Mouse (Mus musculus): Measurements from ENCODE around the gene Hmga1b.
"Not testable (repeated sequence)": the region's sequence is repeated elsewhere in the genome, so short reads cannot be mapped to it uniquely, and the experiment has no call there.

Gene Hmga1b

DNA sequence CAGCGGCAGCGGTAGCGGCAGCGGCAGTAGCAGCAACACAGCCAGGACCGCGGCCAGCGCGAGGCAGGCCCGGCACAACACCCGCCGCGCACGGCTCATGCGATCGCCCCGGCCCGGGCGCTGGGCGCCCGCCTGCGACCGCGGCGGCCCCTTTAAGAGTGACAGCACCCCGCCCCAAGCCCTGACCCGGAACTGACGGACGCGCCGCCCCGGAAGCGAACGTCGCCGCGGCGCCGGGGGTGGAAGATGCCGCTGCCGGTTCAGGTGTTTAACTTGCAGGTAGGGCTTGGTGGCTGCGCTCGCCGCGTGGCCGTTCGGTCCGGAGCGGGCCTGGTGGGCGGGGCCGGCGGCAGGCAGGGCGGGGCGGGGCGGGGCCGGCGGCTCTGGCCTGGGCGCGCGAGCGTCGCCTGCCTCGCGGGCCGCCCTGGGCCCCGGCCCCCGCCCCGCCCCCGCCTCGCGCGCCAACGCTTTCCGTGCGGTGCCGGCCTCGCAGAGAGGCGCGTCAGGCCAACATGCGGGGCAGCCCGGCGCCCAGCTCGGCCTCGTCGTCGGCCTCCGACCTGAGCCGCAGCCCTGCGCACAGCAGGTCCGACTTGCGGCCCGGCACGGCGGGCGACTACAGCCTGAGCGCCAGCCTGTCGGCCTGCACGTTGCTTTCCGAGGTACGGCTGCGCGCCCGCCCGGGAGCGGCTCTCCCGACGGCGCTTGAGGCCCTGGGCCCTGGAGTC lies 21.6 kb downstream of the Hmga1b start, which contains the start of the genes Rfng and Gps1:
Gene Rfng, minus strand, starts transcription at position 144 of the 728 bp plus-strand sequence.
Gene Gps1, plus strand, starts transcription at position 209 of the 728 bp plus-strand sequence.
- no peak for DNase-seq (ENCODE audit: low read depth)

DNA sequence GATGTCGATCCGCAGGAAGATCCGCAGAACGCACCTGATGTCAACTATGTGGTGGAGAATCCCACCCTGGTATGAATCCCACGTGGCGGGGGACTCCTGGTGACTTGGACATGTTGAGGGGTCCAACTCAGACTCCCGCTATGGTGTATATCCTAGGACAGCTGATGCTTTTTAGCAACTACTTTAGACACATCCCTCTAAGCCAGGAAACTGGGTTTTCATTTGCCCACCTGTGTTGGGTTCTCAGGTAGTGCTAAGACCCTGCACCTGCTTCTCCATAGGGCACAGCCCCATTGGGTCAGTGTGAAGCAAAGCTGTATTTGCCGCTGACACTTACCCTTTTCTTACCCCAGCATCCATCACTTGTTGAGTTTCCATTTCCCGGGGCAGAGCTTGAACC lies 22.6 kb downstream of the Hmga1b start:
- no peak for DNase-seq (ENCODE audit: low read depth)

DNA sequence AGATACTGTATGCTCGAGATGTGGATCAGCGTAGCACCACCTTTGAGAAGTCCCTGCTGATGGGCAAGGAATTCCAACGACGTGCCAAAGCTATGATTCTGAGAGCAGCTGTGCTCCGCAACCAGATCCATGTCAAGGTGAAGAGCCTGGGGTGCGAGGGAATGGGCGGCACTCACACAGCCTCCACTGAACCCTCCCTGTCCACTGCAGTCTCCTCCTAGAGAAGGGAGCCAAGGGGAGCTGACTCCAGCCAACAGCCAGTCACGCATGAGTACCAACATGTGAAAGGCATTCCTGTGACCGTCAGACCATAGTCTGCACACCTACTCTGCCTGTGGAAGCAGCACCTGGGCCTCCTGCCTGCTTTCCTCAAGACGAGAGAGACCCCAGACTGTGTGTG lies 25.9 kb downstream of the Hmga1b start:
- not testable (repeated sequence) for DNase-seq (ENCODE audit: low read depth)

DNA sequence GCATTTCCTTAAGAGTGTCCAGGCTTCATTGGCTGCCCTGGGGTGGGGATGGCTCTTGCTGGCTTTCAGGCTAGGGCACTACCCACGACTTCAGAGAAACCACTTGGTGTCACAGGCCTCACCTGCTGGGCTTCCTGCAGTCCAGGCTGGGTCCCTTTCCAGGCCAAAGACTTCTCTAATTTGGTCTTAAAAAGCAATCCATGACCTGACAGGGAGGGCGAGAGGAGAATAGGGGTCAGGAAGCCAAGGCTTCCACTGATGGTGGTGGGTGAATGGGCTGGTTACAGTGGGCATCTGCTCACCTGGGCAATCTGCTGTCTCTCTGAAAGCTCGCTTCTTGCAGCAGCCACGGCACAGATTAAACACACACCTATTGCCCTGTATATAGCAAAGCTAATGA lies 26.8 kb downstream of the Hmga1b start:
- DNase-seq (ENCODE audit: low read depth) = no peak

DNA sequence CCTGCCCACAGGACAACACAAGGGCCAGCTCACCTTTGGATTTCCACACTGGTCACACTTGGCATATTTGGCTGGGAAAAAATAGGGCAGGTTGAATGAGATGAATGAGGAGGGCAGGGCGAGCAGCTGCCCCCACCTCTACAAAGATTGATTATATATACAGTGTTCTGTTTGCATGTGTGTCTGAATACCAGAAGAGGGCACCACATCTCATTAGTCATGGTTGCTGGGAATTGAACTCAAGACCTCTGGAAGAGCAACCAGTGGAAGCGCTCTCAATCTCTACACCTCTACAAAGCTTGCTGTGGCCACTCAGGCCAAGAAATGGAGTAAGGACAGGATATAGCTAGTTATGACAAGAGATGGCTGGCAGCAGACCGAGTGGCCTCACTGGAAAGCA lies 27.2 kb downstream of the Hmga1b start:
- no peak for DNase-seq (ENCODE audit: low read depth)

DNA sequence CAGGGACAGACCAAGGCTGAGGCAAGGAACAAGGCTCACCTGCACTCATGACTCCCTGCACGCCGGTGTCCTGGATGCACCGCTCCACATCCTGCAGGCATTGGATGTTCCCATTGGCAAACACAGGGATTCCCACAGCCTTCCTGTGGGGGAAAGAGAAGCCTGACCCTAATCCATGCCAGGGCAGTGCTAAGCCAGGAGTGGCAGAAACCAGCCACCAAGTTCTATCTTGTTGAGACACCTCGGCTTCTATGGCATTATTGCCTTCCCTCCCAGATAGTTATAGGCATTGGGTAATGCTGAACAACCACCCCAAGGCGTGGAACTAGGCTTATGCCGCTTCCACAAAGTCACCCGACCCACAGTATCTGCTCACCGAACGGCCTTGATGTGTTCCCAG lies 30.1 kb downstream of the Hmga1b start:
- DNase-seq (ENCODE audit: low read depth) = no peak

DNA sequence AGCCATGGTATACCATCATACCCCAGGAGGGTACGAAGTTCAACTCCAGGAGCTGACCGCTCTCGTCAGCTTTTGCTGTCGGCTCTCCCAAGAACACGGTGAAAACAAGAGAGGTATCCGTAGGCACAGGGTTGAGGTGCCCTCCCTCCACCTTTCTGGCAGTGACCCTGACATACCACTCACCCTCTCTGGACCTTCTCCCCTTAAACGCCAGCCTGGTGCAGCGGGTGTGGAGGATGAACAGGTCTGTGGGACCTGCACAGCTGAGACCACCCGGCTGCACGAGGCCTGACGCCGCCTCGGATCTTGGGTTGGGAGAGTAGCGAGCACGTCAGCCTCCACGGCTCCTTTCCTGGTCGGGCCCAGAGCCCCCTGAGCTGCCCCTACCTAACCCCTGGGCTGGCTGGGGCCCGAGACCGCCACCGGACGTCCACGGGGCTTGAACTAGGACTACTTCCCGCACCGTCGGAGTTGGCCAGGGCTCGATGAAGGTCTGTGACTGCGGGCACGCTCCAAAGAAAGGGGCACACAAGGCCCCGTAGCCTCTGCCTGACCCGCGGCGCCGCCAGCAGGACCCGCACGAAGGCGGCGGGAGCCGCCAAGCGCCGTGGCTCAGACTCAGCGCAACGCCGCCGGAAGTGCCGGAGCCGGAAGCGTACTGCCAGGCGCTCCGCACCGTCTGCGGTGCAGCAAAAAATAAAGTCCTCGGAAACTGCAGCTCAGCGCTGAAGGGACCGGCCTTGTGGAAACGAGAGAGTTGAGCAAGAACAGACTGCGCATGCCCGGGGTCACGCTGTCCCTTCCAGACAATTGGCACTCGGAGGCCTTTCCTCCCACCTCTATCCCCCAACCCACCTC lies 33.4 kb downstream of the Hmga1b start, which contains the start of gene Dus1l:
Gene Dus1l, minus strand, starts transcription at position 648 of the 858 bp plus-strand sequence.
- peak; percentile 88 for DNase-seq (ENCODE audit: low read depth)

DNA sequence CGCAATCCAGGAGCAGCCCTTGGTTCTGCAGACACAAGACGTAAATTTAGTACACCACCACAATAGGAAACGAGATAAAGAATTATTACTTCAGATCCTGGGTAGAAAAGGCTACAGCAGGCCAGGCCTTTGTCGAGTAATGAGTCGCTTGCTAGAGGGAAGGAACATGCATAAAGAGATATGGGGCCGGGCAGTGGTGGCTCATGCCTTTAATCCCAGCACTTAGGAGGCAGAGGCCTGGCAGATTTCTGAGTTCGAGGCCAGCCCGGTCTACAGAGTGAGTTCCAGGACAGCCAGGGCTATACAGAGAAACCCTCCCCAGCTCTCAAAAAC lies 34.0 kb downstream of the Hmga1b start:
- no peak for DNase-seq (ENCODE audit: low read depth)

DNA sequence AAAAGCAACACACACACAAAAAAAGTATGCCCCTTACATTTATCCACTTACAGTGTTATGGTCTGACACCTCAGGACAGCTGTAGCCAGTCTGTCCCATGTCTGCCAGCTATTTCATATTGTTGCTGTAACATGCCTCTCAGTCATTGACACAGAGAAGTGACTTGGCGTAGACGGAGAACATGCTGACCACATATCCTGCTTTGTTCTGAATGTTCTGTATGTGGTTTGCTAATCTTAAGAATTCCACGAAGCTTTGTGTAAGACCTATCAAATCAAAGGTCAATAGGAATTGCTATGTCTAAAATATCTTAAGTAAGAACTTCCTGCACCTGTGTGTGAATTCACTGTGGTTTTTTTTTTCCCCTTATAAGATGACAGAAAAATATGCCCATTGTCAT lies 35.6 kb downstream of the Hmga1b start:
- DNase-seq (ENCODE audit: low read depth) = no peak

DNA sequence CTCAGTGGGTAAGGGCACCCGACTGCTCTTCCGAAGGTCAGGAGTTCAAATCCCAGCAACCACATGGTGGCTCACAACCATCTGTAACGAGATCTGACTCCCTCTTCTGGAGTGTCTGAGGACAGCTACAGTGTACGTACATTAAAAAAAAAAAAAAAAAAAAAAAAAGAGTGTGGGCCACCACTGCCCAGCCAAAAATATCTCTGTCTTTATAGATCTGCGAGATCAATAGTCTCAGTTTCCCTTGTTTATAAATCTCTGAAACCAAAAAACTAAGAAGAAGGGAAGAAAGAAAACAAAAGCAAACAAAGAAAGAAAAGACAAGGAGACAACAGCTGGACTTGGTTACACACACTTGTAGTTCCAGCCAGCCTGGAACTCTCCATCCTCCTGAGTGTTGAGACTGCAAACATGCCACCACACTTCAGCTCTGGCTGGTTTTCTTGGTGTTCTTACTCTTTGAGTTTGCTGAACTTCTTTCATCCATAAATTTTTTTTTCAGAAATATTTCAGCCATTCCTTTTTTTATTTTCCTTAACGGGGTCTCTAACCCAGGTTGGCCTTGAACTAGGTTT lies 36.8 kb downstream of the Hmga1b start:
- DNase-seq (ENCODE audit: low read depth) = no peak

DNA sequence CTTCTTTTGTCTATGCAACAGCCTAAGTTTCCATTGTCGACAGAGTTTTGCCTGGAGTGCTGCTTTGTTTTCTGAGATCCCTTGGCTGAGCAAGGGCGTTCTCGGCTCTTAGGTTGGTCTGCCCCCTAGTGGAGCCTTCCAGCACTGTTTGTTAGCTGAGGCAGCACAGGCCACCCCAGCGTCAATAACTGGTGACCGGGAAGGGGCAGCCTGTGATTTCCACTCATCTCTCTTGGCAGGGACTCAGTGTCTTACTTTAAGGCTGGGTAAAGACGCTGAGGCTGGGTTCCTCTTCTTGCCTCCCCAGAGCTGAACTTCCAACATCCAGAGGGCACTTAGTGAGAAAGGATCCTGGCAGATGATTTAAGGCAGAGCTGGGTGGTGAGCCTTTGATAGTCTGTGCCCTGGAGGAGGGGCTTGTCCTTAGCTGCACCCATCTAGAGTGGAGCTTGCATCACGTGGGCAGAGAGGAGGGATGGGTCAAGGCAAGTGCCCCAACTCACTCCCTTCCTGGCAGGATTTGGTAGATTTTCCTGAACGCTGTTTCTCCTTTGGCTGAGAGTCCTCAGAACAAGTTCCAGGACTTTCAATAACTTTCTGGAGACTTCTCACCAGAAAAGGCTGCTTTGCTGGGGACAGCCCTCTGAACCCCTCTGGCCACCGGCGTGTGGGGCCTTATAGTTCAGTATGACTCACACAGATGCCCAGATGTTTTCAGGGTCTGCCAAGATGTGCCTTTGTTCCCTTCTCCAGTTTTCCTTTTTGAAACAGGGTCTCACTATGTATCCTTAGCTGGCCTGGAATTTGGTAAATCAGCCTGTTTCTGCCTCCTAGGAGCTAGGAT lies 37.7 kb downstream of the Hmga1b start:
- DNase-seq (ENCODE audit: low read depth) = peak; percentile 83

DNA sequence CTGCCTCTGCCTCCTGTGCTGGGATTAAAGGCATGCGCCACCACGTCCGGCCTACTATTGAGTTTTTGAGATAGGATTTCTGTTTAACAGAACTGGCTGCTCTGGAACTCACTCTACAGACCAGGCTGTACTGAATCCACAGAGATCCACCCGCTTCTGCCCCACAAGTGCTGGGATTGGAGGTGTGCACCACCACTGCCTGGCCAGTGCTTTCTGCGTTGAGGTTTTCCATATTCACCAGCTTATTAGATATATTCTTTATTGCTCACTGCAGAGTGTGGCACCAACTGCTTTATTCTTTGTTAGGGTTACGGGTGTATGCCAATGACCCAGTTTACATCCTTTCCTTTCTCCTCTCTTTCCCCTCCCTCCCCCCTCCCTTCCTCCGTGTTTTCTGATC lies 41.7 kb downstream of the Hmga1b start:
- no peak for DNase-seq (ENCODE audit: low read depth)

DNA sequence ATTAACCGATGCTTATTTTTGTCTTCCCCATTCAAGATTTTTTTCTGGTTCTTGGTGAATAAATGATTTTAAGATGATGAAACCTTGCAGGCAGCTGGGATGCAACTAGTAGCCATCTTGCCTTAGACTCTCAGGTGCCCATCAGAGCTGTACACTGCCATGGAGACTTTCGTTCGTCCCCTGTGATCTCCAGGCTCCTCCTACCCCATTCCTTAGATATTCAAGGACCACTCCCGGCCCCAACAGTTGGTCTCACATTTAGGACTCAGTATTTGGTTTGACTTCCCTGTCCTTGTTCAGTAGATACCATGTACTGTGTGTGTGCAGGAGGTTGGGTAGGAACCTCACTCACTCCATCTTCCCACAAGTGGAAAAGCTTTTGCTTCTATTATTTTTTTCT lies 42.2 kb downstream of the Hmga1b start:
- DNase-seq (ENCODE audit: low read depth) = no peak

DNA sequence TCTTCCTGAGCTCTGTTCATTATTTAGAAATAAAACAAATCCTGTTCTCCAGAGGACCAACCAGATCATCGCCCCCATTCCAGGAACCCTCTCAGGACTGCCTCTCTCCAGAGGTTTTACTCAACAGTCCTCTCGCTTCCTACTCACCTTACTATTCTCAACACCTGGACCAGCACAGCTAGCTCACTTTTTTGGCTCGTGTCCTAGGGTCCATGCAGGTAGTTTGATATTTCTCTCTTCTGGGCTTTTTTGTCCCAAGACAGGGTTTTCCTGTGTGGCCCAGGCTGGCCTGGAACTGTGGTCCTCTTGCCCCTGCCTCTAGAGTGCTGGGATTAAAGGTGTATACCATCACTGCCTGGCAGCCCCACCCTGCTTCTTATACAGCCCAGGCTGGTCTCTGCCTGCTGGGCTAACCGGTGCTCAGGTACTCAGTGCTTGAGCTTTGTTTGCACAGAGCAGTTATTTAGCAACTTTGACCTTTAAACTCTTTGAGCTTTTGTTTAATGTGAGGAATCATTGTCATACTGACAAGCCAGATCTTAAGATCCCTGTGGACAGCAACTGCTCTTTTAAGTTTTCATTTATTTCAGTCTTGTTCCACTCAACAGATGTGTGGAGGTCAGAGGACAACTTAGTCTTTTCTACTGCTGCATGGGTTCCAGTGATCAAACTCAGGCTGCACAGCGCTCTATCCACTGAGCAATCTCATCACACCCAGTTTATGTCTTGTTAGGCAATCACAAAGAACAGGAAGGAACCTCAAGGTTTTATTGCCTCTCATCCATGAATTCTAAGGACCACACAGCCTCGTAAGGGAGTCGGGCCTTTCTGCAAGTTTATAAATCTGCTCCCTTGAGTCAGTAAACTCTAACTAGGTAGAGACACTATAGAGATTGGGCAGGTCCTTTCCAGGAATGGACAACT lies 43.0 kb downstream of the Hmga1b start:
- DNase-seq (ENCODE audit: low read depth) = no peak

DNA sequence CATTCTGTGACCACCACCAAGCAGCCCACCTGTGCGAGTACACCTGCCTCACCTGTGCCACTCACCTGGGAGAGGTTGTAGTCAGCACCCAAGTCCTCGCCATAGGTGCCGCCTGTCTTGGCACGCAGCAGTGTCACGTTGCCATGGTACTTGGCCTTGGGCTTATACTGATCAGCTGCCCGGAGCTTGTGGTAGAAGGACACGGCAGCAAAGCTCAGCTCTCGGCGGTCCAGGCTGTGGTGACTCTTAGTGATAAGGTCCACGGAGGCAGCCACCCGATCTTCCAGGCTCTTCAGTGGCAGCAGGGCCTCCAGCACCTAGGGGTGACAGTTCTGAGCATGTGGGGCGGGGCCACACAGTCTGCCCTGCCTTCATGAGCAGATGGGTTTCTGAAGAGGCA lies 45.4 kb downstream of the Hmga1b start:
- DNase-seq (ENCODE audit: low read depth) = no peak

DNA sequence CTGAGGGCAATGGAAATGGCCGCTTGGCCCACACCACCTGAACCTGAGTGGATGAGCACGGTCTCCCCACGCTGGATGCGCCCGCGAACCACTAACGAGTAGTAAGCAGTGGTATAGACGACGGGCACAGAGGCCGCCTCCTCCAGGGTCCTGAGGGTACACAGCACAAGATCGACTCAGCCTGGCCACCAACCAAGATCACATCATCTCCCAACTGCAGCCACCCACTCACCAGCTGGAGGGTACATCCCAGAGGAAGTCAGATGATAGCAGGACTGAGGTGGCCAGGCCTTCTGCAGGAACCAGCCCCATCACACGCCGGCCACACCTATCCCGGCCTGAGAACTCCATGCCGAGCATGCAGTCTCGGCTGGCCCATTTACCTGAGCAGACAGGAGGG lies 49.5 kb downstream of the Hmga1b start:
- DNase-seq (ENCODE audit: low read depth) = no peak

Data from fibroblast of lung, adult 2 months (primary cell).